Mouse (Mus musculus) lung, postnatal 0 days (tissue): ENCODE data around the gene Gucy1a1.

Source experiments
- CTCF ChIP-seq: IDR thresholded peaks from 2 replicates; pipeline ENCODE4 v1.5.1; 2016; ENCODE audit warnings: antibody characterized with exemption, mild to moderate bottlenecking
- EP300 ChIP-seq: IDR thresholded peaks from 2 replicates; pipeline ENCODE4 v1.6.1; 2016; ENCODE audit warnings: antibody characterized with exemption, mild to moderate bottlenecking, control low read depth

DNA sequence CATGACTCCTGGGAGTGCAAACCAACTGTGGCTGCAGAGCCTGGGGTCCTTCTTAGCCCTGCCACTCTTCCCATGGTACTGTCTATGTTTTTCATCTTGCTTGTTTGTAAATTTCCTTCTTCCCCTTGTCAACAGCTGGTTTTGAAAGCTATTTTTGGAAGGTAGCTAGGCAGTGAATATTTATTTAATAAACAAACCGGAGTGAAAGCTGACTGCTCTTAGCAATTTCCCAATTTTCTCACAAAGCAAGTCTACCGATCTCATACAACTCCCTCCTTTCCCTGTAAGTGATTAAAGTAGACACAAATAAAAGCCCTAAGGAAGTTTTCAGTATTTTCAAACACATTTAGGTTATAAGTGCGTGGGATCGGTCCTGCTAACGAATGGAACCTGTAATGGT is 100.7 kb downstream of the Gucy1a1 start:
- TF ChIP-seq CTCF, result no peak
- peak; percentile 70 for TF ChIP-seq EP300
